Mouse (Mus musculus) Patski (cell line): ENCODE results near the gene Cdc20b. TPM values are rescaled to one million over a fixed set of nuclear protein-coding genes. Genes with fewer than 3 reads are reported as not detected.

Source experiments
- ATAC-seq: fragments of 100-300 bp; one replicate; pipeline ENCODE4 v1.8.0; 2021
- CTCF ChIA-PET: fragments of 350-600 bp; sonication (Branson Sonifier 250); formaldehyde crosslinking; loops from one replicate; lab custom pipeline; 2022; ENCODE audit warnings: inconsistent platforms; lab: Charles Lee
- POLR2A ChIA-PET: fragments of 350-600 bp; sonication (Branson Sonifier 250); formaldehyde crosslinking; loops from one replicate; lab custom pipeline; 2022; ENCODE audit warnings: antibody characterized with exemption, inconsistent platforms; lab: Charles Lee
- DNase-seq: peaks from one replicate; pipeline ENCODE4 v3.0.0-alpha.2; 2011; ENCODE audit warnings: low read depth, low spot score
- H3K27me3 ChIP-seq: fragments of 371-371 bp; one replicate; pipeline ENCODE4 v1.5.1; 2021
- CTCF ChIP-seq: fragments of 100-300 bp; IDR thresholded peaks from one replicate; pipeline ENCODE4 v1.5.1; 2021
- in situ Hi-C: fragments of 300-500 bp; cut with MboI; formaldehyde crosslinking; loops from 3 replicates; pipeline ENCODE4 v1.11.1; 2018; ENCODE audit warnings: low pct_unique_long_range_greater_than_20kb, mixed read lengths
- polyA plus RNA-seq: library from polyadenylated mRNA; unstranded; gene quantifications from one replicate; pipeline ENCODE4 v1.2.3, GENCODE M21; 2021

Gene Cdc20b
- polyA plus RNA-seq, 1 experiment from 2014 or later: not detected

GRCm38 (mm10) chr13:113046211-113046883, 11.4 kb downstream of the Cdc20b start, which contains the start of gene Gpx8:
Gpx8 (minus strand) TSS chr13:113046410.
- in situ Hi-C loops: loop anchor here (5.0 kb wide), 1 partner anchor 571 kb away; the partner anchor contains the start of gene Snx18
- ChIA-PET POLR2A (interaction anchor here (0.6 to 0.7 kb wide), 3 partner anchors 128 to 1709 kb away, joined by 3 to 7 read pairs (median 4); no protein-coding TSS in a partner anchor), CTCF (interaction anchor here (0.6 to 4.9 kb wide), 11 partner anchors 9 to 572 kb away, joined by 3 to 35 read pairs (median 3); partner anchors contain the start of gene Snx18)
- ATAC-seq: peak; percentile 93
- H3K27me3 ChIP-seq: no peaks in the 10 kb centered on the region
- TF ChIP-seq CTCF: peak; percentile 79
- DNase-seq: peak; percentile 48

DNA sequence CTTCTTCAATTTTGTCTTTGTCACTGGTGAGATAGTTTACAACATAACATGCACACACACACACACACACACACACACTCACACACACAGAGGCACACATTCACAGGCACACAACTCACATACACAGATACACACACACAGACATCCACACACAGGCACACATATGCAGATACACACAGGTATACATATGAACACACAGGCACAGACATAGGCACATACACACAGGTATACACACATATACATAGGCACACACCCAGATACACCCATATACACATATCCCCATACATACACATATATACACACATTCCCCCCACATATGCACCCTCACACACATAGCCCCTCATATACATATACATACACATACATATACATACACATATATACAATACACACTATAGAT, 12.1 kb downstream of the Cdc20b start:
- DNase-seq (no peak), ATAC-seq (no peak)
- H3K27me3 ChIP-seq: no peaks in the 10 kb centered on the region
- no peak for TF ChIP-seq CTCF
- ChIA-PET CTCF (interaction anchor here (1.6 to 4.9 kb wide), 3 partner anchors 10 to 219 kb away, joined by 13 to 35 read pairs (median 25); no protein-coding TSS in a partner anchor), POLR2A (no interaction called here)
- in situ Hi-C loops: loop anchor here (5.0 kb wide), 1 partner anchor 570 kb away; the partner anchor contains the start of gene Snx18

GRCm38 (mm10) chr13:113047647-113048046, 12.7 kb downstream of the Cdc20b start:
- H3K27me3 ChIP-seq: no peaks in the 10 kb centered on the region
- no peak for TF ChIP-seq CTCF
- ChIA-PET CTCF (interaction anchor here (1.0 to 4.9 kb wide), 2 partner anchors 11 to 217 kb away, joined by 5 to 25 read pairs; no protein-coding TSS in a partner anchor), POLR2A (no interaction called here)
- DNase-seq: no peak
- ATAC-seq: no peak
- in situ Hi-C loops: loop anchor here (5.0 kb wide), 1 partner anchor 570 kb away; the partner anchor contains the start of gene Snx18

DNA sequence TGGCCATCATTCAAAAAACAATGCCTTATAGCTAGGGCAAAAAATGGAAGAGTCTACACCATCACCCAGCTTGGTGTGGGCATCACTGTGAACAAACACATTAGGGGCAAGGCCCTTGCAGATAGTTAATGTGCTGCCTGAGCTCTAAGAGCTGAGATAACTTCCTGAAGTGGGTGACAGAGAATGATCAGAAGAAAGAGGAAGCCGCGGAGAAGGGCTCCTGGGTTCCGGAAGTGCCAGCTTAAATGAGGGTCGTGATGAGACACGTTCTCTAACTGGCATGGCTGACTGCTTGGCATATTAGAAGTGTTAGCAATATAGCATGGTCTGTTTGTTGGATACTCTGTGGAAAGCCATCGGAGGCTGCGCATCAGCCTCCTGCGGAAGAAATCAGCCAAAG, 19.3 kb downstream of the Cdc20b start:
- peaks cover 3% of the 10 kb centered on the region for H3K27me3 ChIP-seq
- DNase-seq (no peak), ATAC-seq (no peak)
- ChIA-PET POLR2A (no interaction called here), CTCF (interaction anchor here (1.7 kb wide), 1 partner anchor 211 kb away, joined by 5 read pairs; no protein-coding TSS in a partner anchor)
- TF ChIP-seq CTCF: no peak
- in situ Hi-C loops: loop anchor here (5.0 kb wide), 1 partner anchor 193 kb away; no protein-coding TSS in a partner anchor

GRCm38 (mm10) chr13:113055826-113056225, 20.9 kb downstream of the Cdc20b start:
- H3K27me3 ChIP-seq: peaks cover 10% of the 10 kb centered on the region
- ChIA-PET CTCF (interaction anchor here (1.7 kb wide), 1 partner anchor 210 kb away, joined by 5 read pairs; no protein-coding TSS in a partner anchor), POLR2A (no interaction called here)
- TF ChIP-seq CTCF: peak; percentile 40
- in situ Hi-C loops: no loop called here
- DNase-seq (no peak), ATAC-seq (no peak)

GRCm38 (mm10) chr13:113061746-113062145, 26.8 kb downstream of the Cdc20b start:
- DNase-seq (no peak), ATAC-seq (no peak)
- CTCF ChIA-PET: no interaction called here
- in situ Hi-C loops: no loop called here
- H3K27me3 ChIP-seq: peaks cover 18% of the 10 kb centered on the region
- POLR2A ChIA-PET: no interaction called here
- no peak for TF ChIP-seq CTCF

GRCm38 (mm10) chr13:113064542-113064941, 29.6 kb downstream of the Cdc20b start:
- ChIA-PET CTCF (no interaction called here), POLR2A (no interaction called here)
- H3K27me3 ChIP-seq: peaks cover 26% of the 10 kb centered on the region
- in situ Hi-C loops: no loop called here
- DNase-seq (no peak), ATAC-seq (no peak)
- no peak for TF ChIP-seq CTCF

DNA sequence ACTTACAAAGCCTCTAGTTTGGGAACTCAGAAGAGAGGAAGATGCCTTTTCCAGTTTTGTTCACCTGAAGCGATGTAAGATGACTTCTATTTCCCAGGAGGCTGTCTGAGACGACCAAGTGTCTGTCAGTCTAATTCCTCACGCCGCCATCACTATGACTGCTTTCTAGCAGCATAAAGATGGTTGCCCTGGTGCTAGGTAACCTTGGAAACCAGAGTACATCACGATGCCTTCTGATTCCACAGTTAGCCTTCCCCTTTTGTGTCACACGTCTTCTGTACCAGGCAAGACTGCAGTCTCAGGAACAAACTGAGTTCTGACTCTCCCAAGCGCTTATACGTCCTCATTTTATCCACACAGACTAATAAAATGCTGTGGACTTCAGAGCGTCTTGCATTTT, 44.1 kb downstream of the Cdc20b start:
- no peak for ATAC-seq
- H3K27me3 ChIP-seq: peaks cover 35% of the 10 kb centered on the region
- in situ Hi-C loops: no loop called here
- no peak for DNase-seq
- POLR2A ChIA-PET: no interaction called here
- TF ChIP-seq CTCF: no peak
- CTCF ChIA-PET: no interaction called here

DNA sequence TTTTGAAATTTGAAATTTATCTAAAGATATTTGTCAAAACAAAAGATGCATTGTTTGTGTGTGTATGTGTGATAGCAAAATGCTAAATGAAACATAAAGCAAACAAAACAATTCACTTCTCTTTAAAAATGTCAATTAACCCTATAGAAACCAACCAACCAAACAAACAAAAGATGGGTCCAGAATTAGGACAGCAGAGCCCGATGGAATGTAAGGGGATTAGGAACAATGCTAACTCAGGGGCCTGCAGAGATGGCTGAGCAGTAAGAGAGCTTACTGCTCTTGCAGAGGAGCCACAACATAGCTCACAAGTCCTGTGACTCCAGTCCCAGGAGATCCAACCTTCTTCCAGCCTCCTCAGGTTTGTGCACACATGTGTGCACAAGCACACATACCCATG, 47.2 kb downstream of the Cdc20b start:
- ChIA-PET POLR2A (no interaction called here), CTCF (no interaction called here)
- in situ Hi-C loops: no loop called here
- no peak for ATAC-seq
- DNase-seq: no peak
- TF ChIP-seq CTCF: no peak
- peaks cover 20% of the 10 kb centered on the region for H3K27me3 ChIP-seq

DNA sequence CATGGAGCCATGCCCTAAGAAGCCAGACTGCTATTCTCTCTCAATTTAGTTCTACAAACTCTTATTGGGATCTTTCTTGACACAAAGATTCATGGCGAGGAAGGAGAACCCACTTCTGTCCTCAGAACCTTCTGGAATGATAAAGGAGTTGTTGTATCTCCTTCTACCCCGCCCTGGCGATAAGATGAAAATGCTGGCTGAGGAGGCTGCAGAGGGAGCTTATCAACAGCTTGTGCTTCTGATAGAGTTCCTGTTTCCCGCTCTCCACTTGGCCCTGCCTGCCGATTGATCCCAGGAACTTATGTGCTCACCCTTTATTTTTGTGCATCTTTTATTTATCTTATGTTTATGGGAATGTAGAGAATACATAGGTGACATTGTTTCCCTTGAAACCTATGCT, 49.8 kb downstream of the Cdc20b start:
- DNase-seq: no peak
- TF ChIP-seq CTCF: no peak
- in situ Hi-C loops: no loop called here
- ATAC-seq: no peak
- H3K27me3 ChIP-seq: peaks cover 15% of the 10 kb centered on the region
- POLR2A ChIA-PET: no interaction called here
- CTCF ChIA-PET: no interaction called here
